Mouse (Mus musculus) heart, embryonic 10.5 days (tissue): ENCODE measurements around the gene Slc6a17. TPM values are rescaled to one million over a fixed set of nuclear protein-coding genes. Genes with fewer than 3 reads are reported as not detected.

ENCODE experiments used
- DNase-seq: peaks from one replicate; pipeline ENCODE4 v3.0.0-alpha.2; 2017; ENCODE audit warnings: low spot score
- H3K27ac ChIP-seq: fragments of 300-500 bp; sonication (generic); 2 replicates; pipeline ENCODE4 v1.5.1; 2016; ENCODE audit warnings: mild to moderate bottlenecking
- H3K27me3 ChIP-seq: fragments of 300-500 bp; sonication (generic); 2 replicates; pipeline ENCODE4 v1.6.1; 2016; ENCODE audit warnings: mild to moderate bottlenecking; ENCODE audit not compliant: poor library complexity, insufficient read depth, severe bottlenecking
- H3K36me3 ChIP-seq: fragments of 300-500 bp; sonication (generic); 2 replicates; pipeline ENCODE4 v1.6.1; 2016; ENCODE audit warnings: mild to moderate bottlenecking, moderate library complexity
- H3K4me1 ChIP-seq: fragments of 300-500 bp; sonication (generic); 2 replicates; pipeline ENCODE4 v1.6.1; 2016; ENCODE audit warnings: mild to moderate bottlenecking
- H3K4me3 ChIP-seq: fragments of 300-500 bp; sonication (generic); 2 replicates; pipeline ENCODE4 v1.5.1; 2016; ENCODE audit warnings: mild to moderate bottlenecking, moderate library complexity
- H3K9me3 ChIP-seq: fragments of 300-500 bp; sonication (generic); 2 replicates; pipeline ENCODE4 v1.6.1; 2016; ENCODE audit warnings: mild to moderate bottlenecking, moderate library complexity
- WGBS: fragments of 180-500 bp; shearing (Covaris S2); methylation state at CpG from one replicate; pipeline ENCODE4 v1.1.7; 2016; 5-methylcytosine and 5-hydroxymethylcytosine counted together
- polyA plus RNA-seq: library from polyadenylated mRNA; unstranded; fragments of >200 nt; fragmentation: Nextera tagmentation; extraction: Ambion mirVana; gene quantifications from 2 replicates; pipeline ENCODE4 v1.2.1, GENCODE M21; 2016

Gene Slc6a17
- polyA plus RNA-seq, 1 experiment from 2014 or later: 3.0 TPM

DNA sequence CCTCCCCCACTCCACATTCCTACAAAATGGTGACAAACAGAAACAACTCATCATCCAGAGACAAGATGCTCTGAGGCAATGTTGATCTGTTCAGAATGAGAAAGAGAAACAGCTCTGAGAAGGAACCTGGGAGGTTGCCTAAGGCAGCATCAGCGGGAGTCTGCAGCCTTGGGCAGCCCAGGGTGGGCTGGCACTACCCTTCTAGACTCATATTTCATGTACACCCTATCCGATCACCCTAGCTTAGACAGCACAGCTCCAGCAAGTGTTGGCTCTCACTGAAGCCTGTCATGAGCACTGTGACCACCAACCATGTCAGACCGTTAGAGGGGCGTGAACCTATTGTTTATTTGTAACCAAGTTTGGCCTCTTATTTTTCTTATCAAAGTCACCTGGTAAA lies 63.5 kb downstream of the Slc6a17 start:
- no peak for DNase-seq
- H3K9me3 ChIP-seq: no peaks in the 10 kb centered on the region
- peaks cover 25% of the 10 kb centered on the region for H3K4me1 ChIP-seq
- H3K36me3 ChIP-seq: no peaks in the 10 kb centered on the region
- no peak overlapping the region for H3K4me3 ChIP-seq
- WGBS: 75% methylated on average over 4 of the region's 4 CpGs
- no peak overlapping the region for H3K27ac ChIP-seq
- peaks cover 79% of the 10 kb centered on the region for H3K27me3 ChIP-seq

DNA sequence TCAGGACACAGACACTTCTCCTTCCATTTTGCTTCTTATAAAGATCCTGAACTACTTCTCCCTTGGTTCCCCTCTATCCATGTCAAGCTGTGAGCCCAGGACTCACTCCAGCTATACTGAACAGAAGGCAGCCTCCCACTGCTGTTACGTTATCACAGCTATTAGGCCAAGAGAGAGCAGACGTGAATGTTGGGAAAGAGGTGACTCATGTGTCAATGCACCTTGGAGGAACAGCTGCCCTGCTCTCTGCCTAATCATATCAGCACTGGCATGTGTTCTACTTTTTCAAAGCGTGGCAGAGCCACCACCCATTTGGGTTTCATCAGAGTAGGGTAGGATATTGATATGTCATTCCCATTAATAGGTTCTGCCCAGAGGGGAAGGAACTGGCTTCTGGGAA lies 71.0 kb downstream of the Slc6a17 start:
- H3K36me3 ChIP-seq: no peaks in the 10 kb centered on the region
- 44% methylated on average over 3 of the region's 3 CpGs for WGBS
- H3K9me3 ChIP-seq: no peaks in the 10 kb centered on the region
- H3K27ac ChIP-seq: no peak overlapping the region
- DNase-seq: no peak
- no peak overlapping the region for H3K4me3 ChIP-seq
- peaks cover 9% of the 10 kb centered on the region; the same call in 1 of the 2 replicates for H3K4me1 ChIP-seq
- H3K27me3 ChIP-seq: peaks cover 45% of the 10 kb centered on the region; the same call in 1 of the 2 replicates

DNA sequence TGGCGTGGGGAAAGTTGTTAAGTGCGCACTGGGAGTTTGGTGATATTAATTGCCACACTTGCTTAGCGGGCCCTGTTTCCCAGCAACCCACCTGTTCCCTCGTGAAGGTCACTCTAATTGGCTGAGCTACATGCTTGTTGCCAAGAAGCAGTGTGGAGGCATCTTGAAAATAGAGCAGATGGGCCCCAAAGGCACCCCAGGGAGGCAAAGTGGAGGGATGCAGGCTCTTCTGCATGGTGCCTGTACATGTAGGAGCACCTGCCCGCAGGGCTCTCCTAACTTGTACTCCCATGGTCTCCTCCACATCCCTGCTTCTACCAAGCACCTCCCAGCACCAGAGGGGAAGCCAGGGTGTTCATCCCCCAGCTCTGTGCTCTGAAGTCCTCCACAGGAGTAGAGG lies 74.0 kb downstream of the Slc6a17 start:
- H3K9me3 ChIP-seq: no peaks in the 10 kb centered on the region
- peaks cover 42% of the 10 kb centered on the region; the same call in 1 of the 2 replicates for H3K27me3 ChIP-seq
- DNase-seq: no peak
- H3K36me3 ChIP-seq: no peaks in the 10 kb centered on the region
- H3K4me3 ChIP-seq: no peak overlapping the region
- 85% methylated on average over 5 of the region's 5 CpGs for WGBS
- H3K27ac ChIP-seq: no peak overlapping the region
- 0 out of 2 replicates have a peak, but pooled peaks cover 5% of the 10 kb centered on the region for H3K4me1 ChIP-seq

DNA sequence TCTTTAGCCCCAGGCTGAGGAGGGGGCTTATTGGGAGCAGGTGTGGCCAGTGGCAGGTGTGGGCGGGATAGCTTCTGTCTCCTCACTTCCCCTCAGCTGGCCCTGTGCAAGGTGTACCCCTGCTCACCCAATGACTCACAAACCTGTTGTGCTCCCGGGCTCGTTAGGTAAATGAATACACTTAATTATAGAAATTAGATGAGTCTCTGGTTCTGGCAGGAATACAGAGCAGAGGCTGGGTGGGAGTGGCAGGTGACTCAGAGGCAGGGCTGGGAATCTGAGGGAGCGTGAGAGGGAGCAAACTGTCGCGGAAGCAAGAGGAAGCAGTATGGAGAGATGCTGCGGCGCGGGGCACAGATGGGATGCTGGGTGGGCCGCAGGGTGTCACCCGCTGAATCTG lies 75.6 kb downstream of the Slc6a17 start:
- 82% methylated on average over 11 of the region's 11 CpGs for WGBS
- Histone ChIP-seq H3K4me1 (0 out of 2 replicates have a peak, but pooled peaks cover 5% of the 10 kb centered on the region), H3K36me3 (no peaks in the 10 kb centered on the region), H3K27ac (no peak overlapping the region), H3K27me3 (peaks cover 42% of the 10 kb centered on the region; the same call in 1 of the 2 replicates), H3K4me3 (no peak overlapping the region), H3K9me3 (no peaks in the 10 kb centered on the region)
- no peak for DNase-seq

DNA sequence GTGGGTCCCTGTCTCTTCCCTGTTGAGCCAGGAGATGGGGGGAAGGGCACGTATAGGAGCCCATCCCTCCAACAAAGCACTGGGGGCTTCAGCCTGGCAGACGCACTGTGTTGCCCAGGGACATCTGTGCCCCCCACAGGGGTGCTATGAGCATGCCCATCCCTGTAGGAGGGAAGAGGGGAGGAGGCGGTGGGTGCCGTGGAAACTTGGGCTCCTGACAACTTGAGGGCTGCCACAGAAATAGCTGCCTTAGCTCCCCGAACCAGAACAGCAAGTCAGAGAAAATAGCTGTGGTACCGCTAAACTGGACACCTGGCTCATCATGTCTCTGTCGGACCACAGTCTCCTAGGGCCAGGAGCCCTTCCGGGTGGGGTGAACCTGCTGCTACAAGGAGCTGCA lies 76.5 kb downstream of the Slc6a17 start:
- Histone ChIP-seq H3K27me3 (peaks cover 42% of the 10 kb centered on the region; the same call in 1 of the 2 replicates), H3K36me3 (no peaks in the 10 kb centered on the region), H3K4me3 (no peak overlapping the region), H3K9me3 (no peaks in the 10 kb centered on the region), H3K27ac (no peak overlapping the region), H3K4me1 (0 out of 2 replicates have a peak, but pooled peaks cover 3% of the 10 kb centered on the region)
- no peak for DNase-seq
- 76% methylated on average over 8 of the region's 8 CpGs for WGBS

DNA sequence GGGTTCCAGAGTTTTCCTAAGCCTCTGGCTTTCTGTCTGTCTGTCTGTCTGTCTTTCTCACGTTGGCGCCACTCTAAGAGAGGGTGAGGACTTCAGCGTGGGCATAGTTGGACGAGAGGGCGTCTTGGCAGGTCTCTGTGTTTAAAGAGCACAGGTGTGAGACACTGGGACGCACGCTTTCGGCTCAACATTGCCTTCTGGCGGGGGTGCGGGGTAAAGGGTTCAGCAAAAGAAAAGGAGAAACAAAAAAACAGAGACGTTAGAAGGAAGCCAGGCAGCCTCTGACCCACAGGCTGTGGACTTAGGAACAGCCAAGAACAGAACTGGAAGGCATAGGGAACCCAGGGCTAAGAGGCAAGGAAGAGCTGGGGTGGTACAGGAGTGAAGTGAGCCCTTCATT lies 78.5 kb downstream of the Slc6a17 start:
- H3K27me3 ChIP-seq: peaks cover 24% of the 10 kb centered on the region; the same call in 1 of the 2 replicates
- H3K9me3 ChIP-seq: no peaks in the 10 kb centered on the region
- H3K4me1 ChIP-seq: 0 out of 2 replicates have a peak, but pooled peaks cover 3% of the 10 kb centered on the region
- WGBS: 82% methylated on average over 11 of the region's 11 CpGs
- no peak overlapping the region for H3K27ac ChIP-seq
- no peak overlapping the region for H3K4me3 ChIP-seq
- DNase-seq: no peak
- no peaks in the 10 kb centered on the region for H3K36me3 ChIP-seq

DNA sequence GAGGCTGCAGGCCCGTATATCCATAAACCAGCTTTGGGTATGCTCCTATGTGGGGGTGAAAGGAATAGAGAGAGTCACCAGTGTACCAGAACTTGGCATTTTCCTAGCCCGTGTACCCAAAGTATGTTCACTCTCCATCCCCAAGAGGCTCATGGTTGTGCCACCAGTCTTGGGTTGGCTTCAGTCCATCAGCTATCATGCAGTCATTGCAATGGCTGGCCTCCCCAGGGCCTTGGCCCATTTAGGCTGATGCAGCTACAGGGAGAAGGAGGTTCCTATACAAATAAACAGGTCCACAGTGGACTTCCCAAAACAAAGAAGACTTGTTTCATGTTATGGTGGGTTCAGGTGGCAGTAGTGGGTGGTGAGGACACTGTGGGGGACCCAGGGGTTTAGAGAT lies 80.2 kb downstream of the Slc6a17 start:
- no peak overlapping the region for H3K4me3 ChIP-seq
- no peaks in the 10 kb centered on the region for H3K36me3 ChIP-seq
- peaks cover 10% of the 10 kb centered on the region; the same call in 1 of the 2 replicates for H3K27me3 ChIP-seq
- no peaks in the 10 kb centered on the region for H3K9me3 ChIP-seq
- 0 out of 2 replicates have a peak, but pooled peaks cover 3% of the 10 kb centered on the region for H3K4me1 ChIP-seq
- no peak overlapping the region for H3K27ac ChIP-seq
- no peak for DNase-seq
- 86% methylated on average over 2 of the region's 2 CpGs for WGBS

DNA sequence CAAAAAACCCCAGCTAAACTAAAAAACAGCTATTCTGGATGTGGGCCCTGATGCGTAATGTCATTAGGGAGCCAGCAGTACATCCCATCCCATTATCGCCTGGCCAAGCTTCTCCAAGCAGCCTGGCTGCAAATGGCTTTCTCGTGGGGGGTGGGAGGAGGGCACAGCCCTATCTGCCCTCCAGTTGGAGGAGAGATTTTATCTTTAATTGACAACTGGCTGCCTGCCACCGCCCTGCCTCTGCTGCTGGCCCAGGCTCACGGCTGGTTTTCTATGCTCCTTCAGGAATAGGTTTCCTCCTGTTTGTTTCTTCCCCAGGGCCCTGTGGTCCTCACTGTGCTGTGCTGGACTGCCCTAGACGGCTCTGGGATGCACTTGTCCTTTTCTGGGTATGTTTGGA lies 81.4 kb downstream of the Slc6a17 start:
- no peak for DNase-seq
- Histone ChIP-seq H3K27me3 (peaks cover 2% of the 10 kb centered on the region; the same call in 1 of the 2 replicates), H3K9me3 (no peaks in the 10 kb centered on the region)

DNA sequence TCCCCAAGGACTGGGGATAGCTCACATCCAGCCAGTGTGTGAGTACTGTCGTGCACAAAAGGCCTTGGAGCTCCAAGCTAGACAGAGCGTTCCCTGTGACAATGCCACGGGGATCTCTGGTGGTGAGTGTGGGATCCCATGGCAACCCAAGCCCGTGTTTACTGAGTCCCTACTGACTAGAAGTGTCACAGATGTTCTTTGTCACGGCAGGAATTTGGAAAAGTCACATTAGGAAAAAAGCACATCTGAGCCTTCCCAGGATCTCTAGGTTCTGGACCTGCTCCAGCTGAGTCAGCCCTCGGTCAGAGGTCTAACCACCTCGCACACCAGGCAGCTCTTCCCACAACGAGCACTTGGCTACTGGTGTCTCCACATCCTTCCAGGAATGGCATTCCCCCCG lies 84.2 kb downstream of the Slc6a17 start:
- Histone ChIP-seq H3K27me3 (peaks cover 5% of the 10 kb centered on the region), H3K4me3 (no peak overlapping the region), H3K36me3 (no peaks in the 10 kb centered on the region), H3K4me1 (0 out of 2 replicates have a peak, but pooled peaks cover 3% of the 10 kb centered on the region), H3K9me3 (no peaks in the 10 kb centered on the region), H3K27ac (no peak overlapping the region)
- DNase-seq: no peak
- 65% methylated on average over 9 of the region's 9 CpGs for WGBS

More for the DNA sequence above, 81.4 kb downstream of the Slc6a17 start:
- H3K36me3 ChIP-seq: no peaks in the 10 kb centered on the region
- H3K27ac ChIP-seq: no peak overlapping the region
- H3K4me1 ChIP-seq: 0 out of 2 replicates have a peak, but pooled peaks cover 3% of the 10 kb centered on the region
- H3K4me3 ChIP-seq: no peak overlapping the region
- 40% methylated on average over 6 of the region's 6 CpGs for WGBS

DNA sequence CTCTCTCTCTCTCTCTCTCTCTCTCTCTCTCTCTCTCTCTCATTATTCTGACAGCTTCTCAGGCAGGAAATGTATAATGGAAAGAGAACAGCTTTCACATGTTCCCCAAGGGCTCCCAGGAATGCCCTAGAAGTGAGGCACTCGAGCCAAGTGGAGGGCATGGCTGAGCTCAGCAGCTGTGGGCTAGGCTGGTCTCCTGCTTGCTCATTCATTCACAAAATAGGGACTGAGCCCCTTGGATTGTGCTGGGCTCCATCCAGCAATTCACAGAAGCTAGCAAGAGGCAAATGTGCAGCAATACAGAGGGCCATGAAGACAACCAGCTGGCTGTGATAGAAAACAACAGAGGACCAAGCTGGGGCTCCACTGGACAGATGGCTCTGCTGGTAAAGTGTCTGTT lies 86.5 kb downstream of the Slc6a17 start:
- no peaks in the 10 kb centered on the region for H3K4me1 ChIP-seq
- no peak for DNase-seq
- no peaks in the 10 kb centered on the region for H3K9me3 ChIP-seq
- H3K36me3 ChIP-seq: no peaks in the 10 kb centered on the region
- H3K27me3 ChIP-seq: peaks cover 5% of the 10 kb centered on the region
- H3K4me3 ChIP-seq: no peak overlapping the region
- WGBS: 36% methylated on average over 1 of the region's 1 CpGs
- H3K27ac ChIP-seq: no peak overlapping the region

DNA sequence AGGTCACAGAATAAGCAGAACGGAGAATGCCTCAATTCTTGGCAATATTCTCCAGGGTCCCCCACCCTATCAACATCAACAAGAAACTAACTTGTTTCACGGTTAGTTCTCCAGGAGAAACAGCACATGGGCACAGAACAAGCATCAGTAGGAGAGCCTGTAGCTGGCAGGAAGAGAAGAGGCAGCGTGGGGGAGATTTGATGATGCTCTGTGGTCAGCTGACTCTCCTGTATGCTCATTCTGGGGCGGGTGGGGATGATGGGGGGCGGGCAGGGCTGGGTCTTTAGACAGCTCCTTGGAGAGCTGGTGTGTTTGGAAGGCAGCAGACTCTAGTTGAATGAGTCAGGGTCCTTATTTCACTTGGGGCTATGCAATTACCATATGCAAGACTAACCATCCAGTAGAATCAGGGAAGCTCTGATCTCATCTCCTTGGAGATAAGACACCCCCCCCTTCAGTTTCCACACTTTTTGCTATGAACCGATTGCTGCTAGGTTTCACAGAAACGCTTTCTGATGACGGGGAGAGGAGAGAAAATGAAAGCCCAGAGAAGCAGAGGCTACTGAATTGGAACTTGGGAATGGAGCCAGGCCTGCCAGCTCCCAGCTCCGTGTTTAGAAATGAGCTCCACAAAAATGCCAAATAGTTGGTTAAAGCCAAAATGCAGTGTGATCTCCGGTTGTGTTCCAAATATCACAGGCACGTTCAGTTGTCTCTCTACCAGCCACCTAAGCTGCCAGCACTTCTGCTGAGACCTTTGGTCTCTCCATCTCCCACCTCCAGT lies 93.4 kb downstream of the Slc6a17 start:
- Histone ChIP-seq H3K36me3 (no peaks in the 10 kb centered on the region), H3K27me3 (peaks cover 5% of the 10 kb centered on the region; the same call in 1 of the 2 replicates), H3K27ac (no peak overlapping the region), H3K9me3 (no peaks in the 10 kb centered on the region), H3K4me3 (no peak overlapping the region), H3K4me1 (no peaks in the 10 kb centered on the region)
- 68% methylated on average over 11 of the region's 11 CpGs for WGBS
- no peak for DNase-seq

DNA sequence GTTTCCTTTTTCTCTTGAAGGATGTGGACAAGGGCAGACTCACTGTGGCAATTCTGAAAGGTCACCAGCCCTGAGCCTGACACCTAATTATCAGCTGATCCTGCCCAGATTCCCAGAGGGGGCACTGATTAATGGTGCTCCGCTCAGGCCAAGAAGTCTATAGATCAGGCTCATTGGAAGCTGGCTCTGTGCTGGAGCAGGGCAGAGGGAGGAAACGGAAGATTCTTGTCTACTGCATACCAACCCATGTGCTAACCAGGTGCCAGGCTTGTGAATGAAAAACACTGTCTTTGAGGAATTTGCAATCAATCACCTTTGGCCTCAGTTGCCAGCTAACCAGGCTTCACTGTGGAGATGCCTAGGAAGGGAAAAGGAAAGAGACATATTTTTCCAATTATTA lies 97.7 kb downstream of the Slc6a17 start:
- WGBS: 38% methylated on average over 2 of the region's 2 CpGs
- Histone ChIP-seq H3K4me3 (no peak overlapping the region), H3K4me1 (no peaks in the 10 kb centered on the region), H3K27ac (no peak overlapping the region), H3K9me3 (no peaks in the 10 kb centered on the region), H3K36me3 (no peaks in the 10 kb centered on the region), H3K27me3 (no peaks in the 10 kb centered on the region)
- no peak for DNase-seq
